Mouse (Mus musculus): ENCODE results near the gene Il20rb. TPM values are rescaled to one million over a fixed set of nuclear protein-coding genes. Genes with fewer than 3 reads are reported as not detected.

Gene Il20rb
- polyA plus RNA-seq, 1 experiment from 2014 or later: 0.48 TPM

DNA sequence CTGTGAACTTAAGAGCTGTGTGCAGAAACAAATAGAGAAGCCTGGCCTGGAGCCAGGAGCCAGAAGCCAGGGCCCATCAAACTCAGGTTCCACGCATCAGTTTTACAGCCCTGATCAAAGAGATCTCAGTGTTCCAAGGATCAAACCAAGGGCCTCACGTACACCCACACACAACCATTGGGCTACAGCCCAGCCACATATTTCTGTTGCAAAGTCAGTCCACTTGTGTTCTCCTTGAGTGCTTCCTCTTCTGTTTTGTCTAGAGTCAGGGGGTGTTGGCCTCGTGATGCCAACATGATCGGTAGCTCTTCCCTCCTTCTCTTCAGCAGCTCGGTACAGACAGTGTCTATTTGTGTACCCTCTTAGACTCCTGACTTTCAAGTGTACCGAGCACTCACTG lies 34.2 kb downstream of the Il20rb start:
- Histone ChIP-seq H3K4me2 (ENCODE audit: low read depth, low read length) (no peak overlapping the region), H3K27ac (ENCODE audit: low read depth) (no peak overlapping the region), H3K27me3 (ENCODE audit: insufficient read depth, low read length) (no peaks in the 10 kb centered on the region; the same call in 1 of the 2 replicates), H3K36me3 (replicated peaks; ENCODE audit: insufficient read depth, low read length) (no peaks in the 10 kb centered on the region), H3K9ac (replicated peaks) (no peak overlapping the region), H3K4me3 (ENCODE audit: low read depth, low read length) (no peak overlapping the region), H3K9me3 (ENCODE audit: low read length) (no peaks in the 10 kb centered on the region), H3K4me1 (ENCODE audit: insufficient read depth) (peaks cover 5% of the 10 kb centered on the region; the same call in 1 of the 2 replicates)
- no peak for ATAC-seq
- WGBS (ENCODE audit: insufficient replicate concordance): 47% methylated on average over 6 of the region's 6 CpGs
- TF ChIP-seq EP300 (IDR thresholded peaks at IDR 0.05; ENCODE audit: low read depth) (no peak), CTCF (IDR thresholded peaks at IDR 0.05; ENCODE audit: low read depth) (no peak)
- no peak for DNase-seq

DNA sequence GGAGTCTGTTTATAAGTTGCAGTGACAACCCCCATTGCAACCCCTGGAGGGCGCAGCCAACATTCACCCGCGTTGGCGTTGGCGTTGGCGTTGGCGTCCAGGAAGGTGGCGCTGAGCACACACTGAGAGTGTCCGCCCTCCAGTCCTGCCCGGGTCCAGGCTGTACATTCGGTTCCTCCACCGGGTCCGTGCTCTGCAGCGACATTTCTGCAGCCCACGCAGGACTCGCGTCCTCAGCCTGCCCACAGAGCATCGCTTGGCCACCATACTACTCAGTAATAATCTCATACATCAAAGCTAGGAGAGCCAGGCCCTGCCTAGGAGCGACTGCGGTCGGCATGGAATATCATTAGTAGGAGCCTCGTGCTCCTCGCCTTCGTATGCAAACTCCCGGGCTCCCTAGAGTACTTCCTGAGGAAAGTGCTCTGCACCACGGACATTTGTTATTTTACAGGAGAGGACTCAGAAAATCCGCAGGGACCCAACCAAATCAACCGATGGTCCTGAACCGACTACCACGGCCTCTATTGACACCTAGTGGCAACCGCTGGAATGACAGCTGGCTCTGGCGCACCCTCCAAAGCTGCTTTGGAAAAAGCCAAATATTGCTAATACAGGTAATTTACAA lies 40.4 kb downstream of the Il20rb start:
- ATAC-seq: peak; percentile 77
- WGBS (ENCODE audit: insufficient replicate concordance): under 1% methylated on average over 32 of the region's 32 CpGs
- peak overlapping the region; percentile 31; the same call in 1 of the 2 replicates for H3K9ac ChIP-seq (replicated peaks)

GRCm38 (mm10) chr9:100440111-100440790 lies 46.3 kb downstream of the Il20rb start:
- H3K36me3 ChIP-seq (replicated peaks; ENCODE audit: insufficient read depth, low read length): no peaks in the 10 kb centered on the region
- TF ChIP-seq EP300 (IDR thresholded peaks at IDR 0.05; ENCODE audit: low read depth) (no peak), CTCF (IDR thresholded peaks at IDR 0.05; ENCODE audit: low read depth) (no peak)
- H3K4me1 ChIP-seq (ENCODE audit: insufficient read depth): no peaks in the 10 kb centered on the region
- no peaks in the 10 kb centered on the region for H3K27me3 ChIP-seq (ENCODE audit: insufficient read depth, low read length)
- WGBS (ENCODE audit: insufficient replicate concordance): 53% methylated on average over 9 of the region's 9 CpGs
- ATAC-seq (no peak), DNase-seq (no peak)
- H3K9ac ChIP-seq (replicated peaks): no peak overlapping the region
- no peaks in the 10 kb centered on the region for H3K9me3 ChIP-seq (ENCODE audit: low read length)
- H3K4me3 ChIP-seq (ENCODE audit: low read depth, low read length): no peak overlapping the region
- no peak overlapping the region for H3K27ac ChIP-seq (ENCODE audit: low read depth)
- no peak overlapping the region for H3K4me2 ChIP-seq (ENCODE audit: low read depth, low read length)

More for the DNA sequence above, 40.4 kb downstream of the Il20rb start:
- TF ChIP-seq CTCF (IDR thresholded peaks at IDR 0.05; ENCODE audit: low read depth) (peak; percentile 82), EP300 (IDR thresholded peaks at IDR 0.05; ENCODE audit: low read depth) (no peak)
- Histone ChIP-seq H3K4me2 (ENCODE audit: low read depth, low read length) (peak overlapping the region; percentile 95), H3K27ac (ENCODE audit: low read depth) (no peak overlapping the region), H3K4me3 (ENCODE audit: low read depth, low read length) (peak overlapping the region; percentile 53), H3K9me3 (ENCODE audit: low read length) (no peaks in the 10 kb centered on the region), H3K4me1 (ENCODE audit: insufficient read depth) (no peaks in the 10 kb centered on the region), H3K27me3 (ENCODE audit: insufficient read depth, low read length) (peaks cover 7% of the 10 kb centered on the region), H3K36me3 (replicated peaks; ENCODE audit: insufficient read depth, low read length) (no peaks in the 10 kb centered on the region)
- peak; percentile 77 for DNase-seq

GRCm38 (mm10) chr9:100439481-100439880 lies 47.1 kb downstream of the Il20rb start:
- TF ChIP-seq CTCF (IDR thresholded peaks at IDR 0.05; ENCODE audit: low read depth): no peak
- TF ChIP-seq EP300 (IDR thresholded peaks at IDR 0.05; ENCODE audit: low read depth): no peak
- Histone ChIP-seq H3K9ac (replicated peaks) (no peak overlapping the region), H3K27ac (ENCODE audit: low read depth) (no peak overlapping the region), H3K4me1 (ENCODE audit: insufficient read depth) (no peaks in the 10 kb centered on the region), H3K4me3 (ENCODE audit: low read depth, low read length) (no peak overlapping the region), H3K9me3 (ENCODE audit: low read length) (no peaks in the 10 kb centered on the region), H3K36me3 (replicated peaks; ENCODE audit: insufficient read depth, low read length) (no peaks in the 10 kb centered on the region), H3K27me3 (ENCODE audit: insufficient read depth, low read length) (no peaks in the 10 kb centered on the region), H3K4me2 (ENCODE audit: low read depth, low read length) (no peak overlapping the region)
- DNase-seq (no peak), ATAC-seq (no peak)
- 81% methylated on average over 8 of the region's 8 CpGs for WGBS (ENCODE audit: insufficient replicate concordance)

- Histone ChIP-seq H3K9ac (replicated peaks) (no peak overlapping the region), H3K4me1 (ENCODE audit: insufficient read depth) (no peaks in the 10 kb centered on the region), H3K27ac (ENCODE audit: low read depth) (no peak overlapping the region), H3K27me3 (ENCODE audit: insufficient read depth, low read length) (no peaks in the 10 kb centered on the region), H3K9me3 (ENCODE audit: low read length) (no peaks in the 10 kb centered on the region), H3K36me3 (replicated peaks; ENCODE audit: insufficient read depth, low read length) (no peaks in the 10 kb centered on the region), H3K4me2 (ENCODE audit: low read depth, low read length) (no peak overlapping the region), H3K4me3 (ENCODE audit: low read depth, low read length) (no peak overlapping the region)
- TF ChIP-seq EP300 (IDR thresholded peaks at IDR 0.05; ENCODE audit: low read depth) (no peak), CTCF (IDR thresholded peaks at IDR 0.05; ENCODE audit: low read depth) (no peak)
- no peak for DNase-seq
- WGBS (ENCODE audit: insufficient replicate concordance): 81% methylated on average over 10 of the region's 10 CpGs
- ATAC-seq: no peak
Measured at GRCm38 (mm10) chr9:100438994-100439393, 47.6 kb downstream of the Il20rb start.

- no peak overlapping the region for H3K27ac ChIP-seq (ENCODE audit: low read depth)
- DNase-seq (no peak), ATAC-seq (no peak)
- no peak overlapping the region for H3K4me3 ChIP-seq (ENCODE audit: low read depth, low read length)
- H3K9ac ChIP-seq (replicated peaks): no peak overlapping the region
- no peak overlapping the region for H3K4me2 ChIP-seq (ENCODE audit: low read depth, low read length)
- WGBS (ENCODE audit: insufficient replicate concordance): 77% methylated on average over 8 of the region's 8 CpGs
- TF ChIP-seq EP300 (IDR thresholded peaks at IDR 0.05; ENCODE audit: low read depth) (no peak), CTCF (IDR thresholded peaks at IDR 0.05; ENCODE audit: low read depth) (no peak)
- H3K27me3 ChIP-seq (ENCODE audit: insufficient read depth, low read length): no peaks in the 10 kb centered on the region
- H3K4me1 ChIP-seq (ENCODE audit: insufficient read depth): no peaks in the 10 kb centered on the region
- H3K9me3 ChIP-seq (ENCODE audit: low read length): no peaks in the 10 kb centered on the region
- H3K36me3 ChIP-seq (replicated peaks; ENCODE audit: insufficient read depth, low read length): no peaks in the 10 kb centered on the region
Measured at GRCm38 (mm10) chr9:100436865-100437595, 49.6 kb downstream of the Il20rb start.
